Mouse (Mus musculus) stomach, embryonic 16.5 days (tissue): ENCODE results near the gene Klk1b11. TPM values are rescaled to one million over a fixed set of nuclear protein-coding genes. Genes with fewer than 3 reads are reported as not detected.
"Not testable (repeated sequence)": the region's sequence is repeated elsewhere in the genome, so short reads cannot be mapped to it uniquely, and the experiment has no call there.

Experiments used
- ATAC-seq: fragments of 200-750 bp; cut with Nextera tagmentation; 2 replicates; pipeline ENCODE4 v1.8.0; 2017; ENCODE audit warnings: moderate number of reproducible peaks, moderate TSS enrichment; ENCODE audit not compliant: insufficient read depth, low FRiP score
- H3K27ac ChIP-seq: fragments of 300-500 bp; sonication (generic); 2 replicates; pipeline ENCODE4 v1.5.1; 2014; ENCODE audit warnings: low read length
- H3K27me3 ChIP-seq: fragments of 300-500 bp; sonication (generic); 2 replicates; pipeline ENCODE4 v1.6.1; 2014; ENCODE audit warnings: low read length, control low read depth, mixed read lengths; ENCODE audit not compliant: control insufficient read depth, insufficient read depth
- H3K36me3 ChIP-seq: fragments of 300-500 bp; sonication (generic); 2 replicates; pipeline ENCODE4 v1.6.1; 2014; ENCODE audit warnings: low read length; ENCODE audit not compliant: control insufficient read depth, insufficient read depth
- H3K4me1 ChIP-seq: fragments of 300-500 bp; sonication (generic); 2 replicates; pipeline ENCODE4 v1.6.1; 2014; ENCODE audit warnings: low read length, control low read depth, mixed read lengths; ENCODE audit not compliant: control insufficient read depth, insufficient read depth
- H3K4me2 ChIP-seq: fragments of 300-500 bp; sonication (generic); 2 replicates; pipeline ENCODE4 v1.6.1; 2014; ENCODE audit warnings: low read depth, low read length, mixed read lengths
- H3K4me3 ChIP-seq: fragments of 300-500 bp; sonication (generic); replicated peaks from 2 replicates; pipeline ENCODE4 v1.5.1; 2014; ENCODE audit warnings: mild to moderate bottlenecking, low read length
- H3K9ac ChIP-seq: fragments of 300-500 bp; sonication (generic); 2 replicates; pipeline ENCODE4 v1.6.1; 2014; ENCODE audit warnings: low read length
- H3K9me3 ChIP-seq: fragments of 300-500 bp; sonication (generic); replicated peaks from 2 replicates; pipeline ENCODE4 v1.6.1; 2016; ENCODE audit warnings: low read length, control low read depth; ENCODE audit not compliant: control insufficient read depth
- WGBS: fragments of 180-500 bp; shearing (Covaris S2); extraction: QIAGEN DNeasy Blood & Tissue Kit; methylation state at CpG from one replicate; pipeline ENCODE4 v1.1.7; 2014; 5-methylcytosine and 5-hydroxymethylcytosine counted together
- polyA plus RNA-seq: library from polyadenylated mRNA; unstranded; fragments of >200 nt; fragmentation: Nextera tagmentation; extraction: Ambion mirVana; gene quantifications from 2 replicates; pipeline ENCODE4 v1.2.1, GENCODE M21; 2015

The Klk1b11 gene
- polyA plus RNA-seq, result 0.36 TPM in 1 of 2 replicates, not detected in the other

DNA sequence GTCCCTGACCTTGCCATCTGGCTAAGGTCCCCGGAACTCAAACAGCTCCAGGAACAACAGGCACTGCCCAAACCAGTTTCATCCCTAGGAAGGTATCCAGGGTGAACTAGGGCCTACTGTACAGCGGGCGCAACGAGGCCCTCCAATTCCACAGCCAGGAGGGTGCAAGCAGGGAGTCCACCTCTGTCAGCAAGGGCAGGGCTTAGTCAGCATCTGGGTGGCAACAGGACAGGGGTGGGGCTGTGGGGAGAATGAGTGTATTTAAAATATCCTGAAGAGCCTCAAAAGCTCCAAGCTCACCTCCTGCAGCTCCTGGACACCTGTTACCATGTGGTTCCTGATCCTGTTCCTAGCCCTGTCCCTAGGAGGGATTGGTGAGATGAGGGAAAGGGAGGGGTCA is at the start of gene Klk1b11:
Gene Klk1b11 (plus strand): TSS at position 301 of the 400 bp plus-strand sequence.
- not testable (repeated sequence) for H3K4me2 ChIP-seq, H3K36me3 ChIP-seq, H3K27me3 ChIP-seq, H3K9me3 ChIP-seq, ATAC-seq, H3K27ac ChIP-seq, H3K4me3 ChIP-seq, H3K4me1 ChIP-seq, H3K9ac ChIP-seq
- 80% methylated on average over 4 of the region's 4 CpGs for WGBS

DNA sequence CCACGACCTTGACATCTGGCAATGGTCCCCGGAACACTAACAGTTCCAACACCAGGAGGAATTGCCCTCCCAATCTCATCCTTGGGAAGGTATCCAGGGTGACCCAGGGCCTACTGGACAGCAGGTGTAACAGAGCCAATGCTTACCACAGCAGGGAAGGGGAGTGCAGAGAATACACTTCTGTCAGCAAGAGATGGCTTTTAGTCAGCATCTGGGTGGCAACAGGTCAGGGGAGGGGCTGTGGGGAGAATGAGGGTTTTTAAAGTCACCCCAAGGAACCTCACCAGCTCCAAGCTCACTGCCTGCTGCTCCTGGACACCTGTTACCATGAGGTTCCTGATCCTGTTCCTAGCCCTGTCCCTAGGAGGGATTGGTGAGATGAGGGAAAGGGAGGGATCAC is 45.3 kb upstream of the Klk1b11 start, which contains the start of gene Klk1b8:
Gene Klk1b8 (plus strand): TSS at position 301 of the 400 bp plus-strand sequence.
- H3K9me3 ChIP-seq, result no peaks in the 10 kb centered on the region
- no peaks in the 10 kb centered on the region for H3K27me3 ChIP-seq
- H3K36me3 ChIP-seq, result no peaks in the 10 kb centered on the region
- 67% methylated on average over 2 of the region's 2 CpGs for WGBS
- no peak within 1 kb of the TSS for H3K9ac ChIP-seq
- no peaks in the 10 kb centered on the region for H3K4me1 ChIP-seq
- no peak within 1 kb of the TSS for H3K4me3 ChIP-seq
- no peak within 1 kb of the TSS for H3K4me2 ChIP-seq
- ATAC-seq, result no peak
- H3K27ac ChIP-seq, result no peak within 1 kb of the TSS

DNA sequence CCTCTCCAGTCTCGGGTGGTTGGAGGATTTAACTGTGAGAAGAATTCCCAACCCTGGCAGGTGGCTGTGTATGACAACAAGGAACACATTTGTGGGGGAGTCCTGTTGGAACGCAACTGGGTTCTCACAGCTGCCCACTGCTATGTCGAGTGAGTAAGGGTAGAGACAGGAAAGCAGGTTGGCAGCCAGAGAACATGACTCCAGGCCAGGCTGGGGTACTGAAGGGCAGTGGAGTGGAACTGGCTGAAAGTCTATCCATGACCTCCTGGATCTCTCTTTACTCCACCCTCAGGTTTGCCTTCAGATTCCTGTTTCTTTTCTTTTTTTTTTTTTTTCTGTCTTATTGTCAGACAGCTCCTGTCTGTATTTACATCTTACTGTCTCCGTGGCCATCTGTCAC is 43.0 kb upstream of the Klk1b11 start:
- Histone ChIP-seq H3K4me1 (no peaks in the 10 kb centered on the region), H3K27me3 (no peaks in the 10 kb centered on the region), H3K4me2 (no peak overlapping the region), H3K9me3 (no peaks in the 10 kb centered on the region), H3K4me3 (no peak overlapping the region), H3K36me3 (no peaks in the 10 kb centered on the region), H3K27ac (no peak overlapping the region), H3K9ac (no peak overlapping the region; the same call in 1 of the 2 replicates)
- WGBS, result 61% methylated on average over 4 of the region's 4 CpGs
- no peak for ATAC-seq

DNA sequence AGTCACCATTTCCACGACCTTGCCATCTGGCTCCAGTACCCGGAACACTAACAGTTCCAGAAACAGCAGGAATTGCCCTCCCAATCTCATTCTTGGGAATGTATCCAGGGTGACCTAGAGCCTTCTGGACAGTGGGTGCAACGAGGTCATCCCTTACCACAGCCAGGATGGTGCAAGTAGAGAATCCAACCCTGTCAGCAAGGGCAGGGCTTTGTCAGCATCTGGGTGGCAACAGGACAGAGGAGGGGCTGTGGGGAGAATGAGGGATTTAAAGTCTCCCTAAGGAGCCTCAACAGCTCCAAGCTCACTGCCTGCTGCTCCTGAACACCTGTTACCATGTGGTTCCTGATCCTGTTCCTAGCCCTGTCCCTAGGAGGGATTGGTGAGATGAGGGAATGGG is 29.2 kb upstream of the Klk1b11 start, which contains the start of gene Klk1b1:
Gene Klk1b1 (plus strand): TSS at position 301 of the 400 bp plus-strand sequence.
- Histone ChIP-seq H3K27me3 (no peaks in the 10 kb centered on the region), H3K9me3 (no peaks in the 10 kb centered on the region), H3K4me2 (no peak within 1 kb of the TSS), H3K9ac (no peak within 1 kb of the TSS), H3K4me3 (no peak within 1 kb of the TSS), H3K36me3 (no peaks in the 10 kb centered on the region), H3K4me1 (no peaks in the 10 kb centered on the region), H3K27ac (no peak within 1 kb of the TSS)
- ATAC-seq, result no peak
- 63% methylated on average over 3 of the region's 3 CpGs for WGBS

DNA sequence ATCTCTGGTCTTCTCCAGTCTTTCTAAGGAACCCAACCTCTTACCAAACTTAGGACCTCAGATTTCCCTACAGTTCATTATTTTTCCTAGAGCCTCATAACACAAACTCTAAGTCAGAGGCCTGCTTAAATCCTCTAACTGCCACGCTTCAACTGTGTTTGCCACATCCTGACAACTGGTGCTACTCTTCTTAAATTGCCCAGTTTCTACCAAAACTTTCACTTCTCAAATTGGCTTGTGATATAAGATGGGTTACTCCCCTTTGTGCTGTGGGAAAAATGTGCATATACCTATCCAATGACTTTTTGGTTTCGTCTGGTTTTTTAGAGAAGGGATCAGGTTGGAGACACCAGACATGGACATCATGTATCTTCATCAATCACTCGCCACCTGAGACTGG is 28.6 kb upstream of the Klk1b11 start:
- Histone ChIP-seq H3K9me3 (no peaks in the 10 kb centered on the region), H3K36me3 (no peaks in the 10 kb centered on the region), H3K9ac (no peak overlapping the region), H3K27me3 (no peaks in the 10 kb centered on the region), H3K4me2 (no peak overlapping the region), H3K27ac (no peak overlapping the region), H3K4me3 (no peak overlapping the region), H3K4me1 (no peaks in the 10 kb centered on the region)
- ATAC-seq, result no peak
- 73% methylated on average over 3 of the region's 3 CpGs for WGBS

DNA sequence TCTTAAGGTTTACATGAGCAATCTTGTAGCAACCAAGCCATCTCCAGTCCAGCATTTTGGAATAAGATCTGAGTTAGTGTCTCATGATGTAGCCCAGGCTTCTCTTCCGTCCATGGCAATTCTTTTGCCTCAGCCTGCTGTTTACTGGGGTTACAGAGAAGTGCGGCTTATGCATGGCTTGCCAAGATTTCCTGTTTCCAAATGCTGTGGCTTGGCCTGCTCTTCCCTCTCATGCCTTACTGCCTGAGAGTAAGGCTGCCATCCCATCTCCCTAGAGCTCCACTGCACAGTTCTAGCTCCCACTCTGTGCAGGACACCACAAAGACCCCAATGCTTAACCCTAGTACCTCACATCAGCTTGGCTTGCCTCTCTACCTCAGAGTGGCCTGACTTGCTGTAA is 28.1 kb upstream of the Klk1b11 start:
- no peak overlapping the region for H3K9ac ChIP-seq
- no peak for ATAC-seq
- H3K4me2 ChIP-seq, result no peak overlapping the region
- no peaks in the 10 kb centered on the region for H3K36me3 ChIP-seq
- no peaks in the 10 kb centered on the region for H3K9me3 ChIP-seq
- H3K27me3 ChIP-seq, result no peaks in the 10 kb centered on the region
- no peaks in the 10 kb centered on the region for H3K4me1 ChIP-seq
- H3K4me3 ChIP-seq, result no peak overlapping the region
- no peak overlapping the region for H3K27ac ChIP-seq
- WGBS, result 69% methylated on average over 2 of the region's 2 CpGs

DNA sequence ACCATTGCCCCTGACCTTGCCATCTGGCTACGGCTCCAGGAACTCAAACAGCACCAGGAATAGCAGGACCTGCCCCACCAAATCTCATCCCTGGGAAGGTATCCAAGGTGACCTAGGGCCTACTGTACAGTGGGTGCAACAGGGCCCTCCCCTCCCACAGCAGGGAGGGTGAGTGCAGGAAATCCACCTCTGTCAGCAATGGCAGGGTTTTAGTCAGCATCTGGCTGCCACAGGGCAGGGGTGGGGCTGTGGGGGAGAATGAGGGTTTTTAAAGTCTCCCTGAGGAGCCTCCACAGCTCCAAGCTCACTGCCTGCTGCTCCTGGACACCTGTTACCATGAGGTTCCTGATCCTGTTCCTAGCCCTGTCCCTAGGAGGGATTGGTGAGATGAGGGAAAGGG is 19.9 kb upstream of the Klk1b11 start, which contains the start of gene Klk1b9:
Gene Klk1b9 (plus strand): TSS at position 301 of the 400 bp plus-strand sequence.
- ATAC-seq, result not testable (repeated sequence)

DNA sequence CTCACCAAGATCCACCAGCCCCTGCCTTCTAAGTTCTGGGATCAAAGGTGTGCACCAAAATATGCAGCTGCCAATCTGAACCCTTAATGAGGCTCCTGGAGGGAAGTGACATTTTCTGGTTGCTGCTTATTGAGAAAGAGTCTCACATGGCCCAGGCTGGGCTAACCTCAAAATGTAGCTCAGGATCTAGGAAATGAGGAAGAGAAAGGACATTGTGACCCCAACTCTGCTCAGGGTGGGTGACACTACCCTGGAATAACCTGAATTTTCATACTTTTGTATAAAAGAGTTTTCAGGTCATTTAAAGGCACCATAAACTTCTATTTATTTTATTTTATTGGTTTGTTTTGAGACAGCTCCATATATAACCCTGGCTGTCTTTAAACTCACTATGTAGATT is 10.0 kb upstream of the Klk1b11 start:
- Histone ChIP-seq H3K9me3 (no peaks in the 10 kb centered on the region), H3K4me3 (no peak overlapping the region), H3K36me3 (no peaks in the 10 kb centered on the region), H3K27me3 (no peaks in the 10 kb centered on the region), H3K4me1 (no peaks in the 10 kb centered on the region), H3K4me2 (no peak overlapping the region), H3K27ac (no peak overlapping the region), H3K9ac (no peak overlapping the region)
- ATAC-seq, result no peak

More for the DNA sequence above, 19.9 kb upstream of the Klk1b11 start, which contains the start of gene Klk1b9:
- H3K9me3 ChIP-seq, H3K27me3 ChIP-seq, H3K4me2 ChIP-seq, H3K4me1 ChIP-seq, H3K4me3 ChIP-seq, H3K9ac ChIP-seq, H3K36me3 ChIP-seq, H3K27ac ChIP-seq: not testable (repeated sequence)
- 83% methylated on average over 1 of the region's 1 CpGs for WGBS

DNA sequence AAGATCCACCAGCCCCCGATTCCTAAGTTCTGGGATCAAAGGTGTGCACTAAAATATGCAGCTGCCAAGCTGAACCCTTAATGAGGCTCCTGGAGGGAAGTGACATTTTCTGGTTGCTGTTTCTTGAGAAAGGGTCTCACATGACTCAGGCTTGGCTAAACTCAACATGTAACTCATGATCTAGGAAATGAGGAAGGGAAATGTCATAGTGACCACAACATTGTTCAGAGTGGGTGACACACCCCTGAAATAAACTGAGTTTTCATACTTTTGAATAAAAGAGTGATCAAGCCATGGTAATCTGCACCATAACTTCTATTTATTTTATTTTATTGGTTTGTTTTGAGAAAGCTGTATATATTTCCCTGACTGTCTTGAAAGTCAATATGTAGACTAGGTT is 856 bp upstream of the Klk1b11 start:
- H3K27ac ChIP-seq, H3K4me3 ChIP-seq, H3K4me1 ChIP-seq, H3K36me3 ChIP-seq, H3K4me2 ChIP-seq, H3K9me3 ChIP-seq, H3K9ac ChIP-seq, H3K27me3 ChIP-seq, ATAC-seq: not testable (repeated sequence)
- 47% methylated on average over 1 of the region's 1 CpGs for WGBS

DNA sequence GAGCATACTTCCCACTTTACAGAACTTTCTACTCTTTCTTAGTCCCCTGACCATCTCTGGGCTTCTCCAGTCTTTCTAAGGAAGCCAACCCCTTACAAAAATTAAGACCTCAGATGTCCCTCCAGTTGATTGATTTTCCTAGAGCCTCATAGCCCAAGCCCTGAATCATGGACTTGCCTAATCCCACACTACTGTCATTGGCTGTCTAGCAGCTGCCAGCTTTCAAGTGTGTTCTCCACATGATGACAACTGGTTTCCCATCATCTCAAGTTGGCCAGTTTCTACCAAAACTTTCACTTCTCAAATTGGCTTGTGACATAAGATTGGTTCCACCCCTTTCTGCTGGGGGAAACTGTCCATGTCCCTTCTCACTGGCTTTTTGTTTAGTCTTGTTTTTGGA is 9.2 kb downstream of the Klk1b11 start:
- ATAC-seq, result no peak
- H3K4me1 ChIP-seq, result no peaks in the 10 kb centered on the region
- no peaks in the 10 kb centered on the region for H3K27me3 ChIP-seq
- H3K9me3 ChIP-seq, result no peaks in the 10 kb centered on the region
- no peak overlapping the region for H3K27ac ChIP-seq
- no peak overlapping the region for H3K4me3 ChIP-seq
- no peak overlapping the region for H3K9ac ChIP-seq
- no peaks in the 10 kb centered on the region for H3K36me3 ChIP-seq
- H3K4me2 ChIP-seq, result no peak overlapping the region
